Mouse (Mus musculus): ENCODE results near the gene Lrrc8a. TPM values are rescaled to one million over a fixed set of nuclear protein-coding genes. Genes with fewer than 3 reads are reported as not detected.

The Lrrc8a gene
- polyA plus RNA-seq, 1 experiment: 45.4 TPM

GRCm38 (mm10) chr2:30267466-30267865 is 30.0 kb downstream of the Lrrc8a start:
- no peak for DNase-seq
- H3K4me1 ChIP-seq (ENCODE audit: control insufficient read depth, insufficient read depth, low read length): peaks cover 53% of the 10 kb centered on the region
- no peaks in the 10 kb centered on the region for H3K27me3 ChIP-seq (replicated peaks; ENCODE audit: control insufficient read depth, insufficient read depth, low read length)
- peak overlapping the region; percentile 39; the same call in 1 of the 2 replicates for H3K4me3 ChIP-seq (ENCODE audit: insufficient read depth, low read depth, low read length)
- 95% methylated on average over 2 of the region's 2 CpGs for WGBS
- H3K27ac ChIP-seq (ENCODE audit: insufficient read depth, low read depth, low read length): peak overlapping the region; percentile 93
- no peak for TF ChIP-seq POLR2A (IDR thresholded peaks at IDR 0.05; ENCODE audit: low read depth, low read length)
- TF ChIP-seq CTCF (conservative IDR thresholded peaks at IDR 0.05; ENCODE audit: insufficient read depth, insufficient read length, low read depth, low read length): no peak
- no peaks in the 10 kb centered on the region for H3K36me3 ChIP-seq (ENCODE audit: control insufficient read depth, insufficient read depth, low read length)

GRCm38 (mm10) chr2:30268371-30268770 is 30.9 kb downstream of the Lrrc8a start:
- no peaks in the 10 kb centered on the region for H3K27me3 ChIP-seq (replicated peaks; ENCODE audit: control insufficient read depth, insufficient read depth, low read length)
- peaks cover 45% of the 10 kb centered on the region for H3K4me1 ChIP-seq (ENCODE audit: control insufficient read depth, insufficient read depth, low read length)
- no peak for DNase-seq
- WGBS: 38% methylated on average over 4 of the region's 4 CpGs
- no peak overlapping the region for H3K27ac ChIP-seq (ENCODE audit: insufficient read depth, low read depth, low read length)
- H3K36me3 ChIP-seq (ENCODE audit: control insufficient read depth, insufficient read depth, low read length): no peaks in the 10 kb centered on the region
- no peak overlapping the region for H3K4me3 ChIP-seq (ENCODE audit: insufficient read depth, low read depth, low read length)
- TF ChIP-seq CTCF (conservative IDR thresholded peaks at IDR 0.05; ENCODE audit: insufficient read depth, insufficient read length, low read depth, low read length) (no peak), POLR2A (IDR thresholded peaks at IDR 0.05; ENCODE audit: low read depth, low read length) (no peak)

GRCm38 (mm10) chr2:30269241-30269990 is 31.9 kb downstream of the Lrrc8a start:
- 81% methylated on average over 17 of the region's 17 CpGs for WGBS
- DNase-seq: no peak
- H3K36me3 ChIP-seq (ENCODE audit: control insufficient read depth, insufficient read depth, low read length): no peaks in the 10 kb centered on the region; the same call in 1 of the 2 replicates
- H3K27ac ChIP-seq (ENCODE audit: insufficient read depth, low read depth, low read length): peak overlapping the region; percentile 40
- peaks cover 38% of the 10 kb centered on the region for H3K4me1 ChIP-seq (ENCODE audit: control insufficient read depth, insufficient read depth, low read length)
- no peak overlapping the region for H3K4me3 ChIP-seq (ENCODE audit: insufficient read depth, low read depth, low read length)
- H3K27me3 ChIP-seq (replicated peaks; ENCODE audit: control insufficient read depth, insufficient read depth, low read length): no peaks in the 10 kb centered on the region
- no peak for TF ChIP-seq POLR2A (IDR thresholded peaks at IDR 0.05; ENCODE audit: low read depth, low read length)

- Histone ChIP-seq H3K4me1 (ENCODE audit: control insufficient read depth, insufficient read depth, low read length) (peaks cover 31% of the 10 kb centered on the region), H3K4me3 (ENCODE audit: insufficient read depth, low read depth, low read length) (no peak overlapping the region), H3K27me3 (replicated peaks; ENCODE audit: control insufficient read depth, insufficient read depth, low read length) (no peaks in the 10 kb centered on the region), H3K36me3 (ENCODE audit: control insufficient read depth, insufficient read depth, low read length) (no peaks in the 10 kb centered on the region; the same call in 1 of the 2 replicates), H3K27ac (ENCODE audit: insufficient read depth, low read depth, low read length) (peak overlapping the region; percentile 40)
- TF ChIP-seq POLR2A (IDR thresholded peaks at IDR 0.05; ENCODE audit: low read depth, low read length) (no peak), CTCF (conservative IDR thresholded peaks at IDR 0.05; ENCODE audit: insufficient read depth, insufficient read length, low read depth, low read length) (peak; percentile 72)
- 5% methylated on average over 1 of the region's 1 CpGs for WGBS
- peak; percentile 90 for DNase-seq
These were observed 32.6 kb downstream of the Lrrc8a start for GRCm38 (mm10) chr2:30270134-30270533.

- TF ChIP-seq POLR2A (IDR thresholded peaks at IDR 0.05; ENCODE audit: low read depth, low read length) (no peak), CTCF (conservative IDR thresholded peaks at IDR 0.05; ENCODE audit: insufficient read depth, insufficient read length, low read depth, low read length) (no peak)
- peaks cover 8% of the 10 kb centered on the region for H3K4me1 ChIP-seq (ENCODE audit: control insufficient read depth, insufficient read depth, low read length)
- no peaks in the 10 kb centered on the region for H3K36me3 ChIP-seq (ENCODE audit: control insufficient read depth, insufficient read depth, low read length)
- no peak for DNase-seq
- H3K27ac ChIP-seq (ENCODE audit: insufficient read depth, low read depth, low read length): no peak within 1 kb of the TSS
- WGBS: 93% methylated on average over 11 of the region's 11 CpGs
- H3K4me3 ChIP-seq (ENCODE audit: insufficient read depth, low read depth, low read length): no peak within 1 kb of the TSS
- H3K27me3 ChIP-seq (replicated peaks; ENCODE audit: control insufficient read depth, insufficient read depth, low read length): no peaks in the 10 kb centered on the region
These were observed 43.2 kb downstream of the Lrrc8a start, which contains the start of gene Gm28038 for GRCm38 (mm10) chr2:30280743-30281142. Gm28038 (plus strand) TSS chr2:30281043.

GRCm38 (mm10) chr2:30281651-30282050 is 44.1 kb downstream of the Lrrc8a start:
- Histone ChIP-seq H3K27ac (ENCODE audit: insufficient read depth, low read depth, low read length) (no peak overlapping the region), H3K4me3 (ENCODE audit: insufficient read depth, low read depth, low read length) (no peak overlapping the region), H3K27me3 (replicated peaks; ENCODE audit: control insufficient read depth, insufficient read depth, low read length) (no peaks in the 10 kb centered on the region), H3K36me3 (ENCODE audit: control insufficient read depth, insufficient read depth, low read length) (no peaks in the 10 kb centered on the region), H3K4me1 (ENCODE audit: control insufficient read depth, insufficient read depth, low read length) (peaks cover 8% of the 10 kb centered on the region)
- TF ChIP-seq POLR2A (IDR thresholded peaks at IDR 0.05; ENCODE audit: low read depth, low read length) (no peak), CTCF (conservative IDR thresholded peaks at IDR 0.05; ENCODE audit: insufficient read depth, insufficient read length, low read depth, low read length) (no peak)
- WGBS: 76% methylated on average over 3 of the region's 3 CpGs
- DNase-seq: no peak

- Histone ChIP-seq H3K4me1 (ENCODE audit: control insufficient read depth, insufficient read depth, low read length) (peaks cover 10% of the 10 kb centered on the region), H3K27me3 (replicated peaks; ENCODE audit: control insufficient read depth, insufficient read depth, low read length) (no peaks in the 10 kb centered on the region), H3K36me3 (ENCODE audit: control insufficient read depth, insufficient read depth, low read length) (no peaks in the 10 kb centered on the region), H3K4me3 (ENCODE audit: insufficient read depth, low read depth, low read length) (no peak overlapping the region), H3K27ac (ENCODE audit: insufficient read depth, low read depth, low read length) (no peak overlapping the region)
- DNase-seq: no peak
- 59% methylated on average over 2 of the region's 2 CpGs for WGBS
- no peak for TF ChIP-seq CTCF (conservative IDR thresholded peaks at IDR 0.05; ENCODE audit: insufficient read depth, insufficient read length, low read depth, low read length)
These were observed 45.7 kb downstream of the Lrrc8a start for GRCm38 (mm10) chr2:30283193-30283592.

All from kidney, adult 2 months (tissue).